Mouse (Mus musculus) natural killer cell, adult 2 months (primary cell): ENCODE data around the gene Map3k3.
"Not testable (repeated sequence)": the region's sequence is repeated elsewhere in the genome, so short reads cannot be mapped to it uniquely, and the experiment has no call there.

Source experiments
- DNase-seq, 2 experiments: peaks; one replicate each; pipeline ENCODE4 v3.0.0; 2022; ENCODE audit warnings: low spot score in 2 of 2

Gene Map3k3

DNA sequence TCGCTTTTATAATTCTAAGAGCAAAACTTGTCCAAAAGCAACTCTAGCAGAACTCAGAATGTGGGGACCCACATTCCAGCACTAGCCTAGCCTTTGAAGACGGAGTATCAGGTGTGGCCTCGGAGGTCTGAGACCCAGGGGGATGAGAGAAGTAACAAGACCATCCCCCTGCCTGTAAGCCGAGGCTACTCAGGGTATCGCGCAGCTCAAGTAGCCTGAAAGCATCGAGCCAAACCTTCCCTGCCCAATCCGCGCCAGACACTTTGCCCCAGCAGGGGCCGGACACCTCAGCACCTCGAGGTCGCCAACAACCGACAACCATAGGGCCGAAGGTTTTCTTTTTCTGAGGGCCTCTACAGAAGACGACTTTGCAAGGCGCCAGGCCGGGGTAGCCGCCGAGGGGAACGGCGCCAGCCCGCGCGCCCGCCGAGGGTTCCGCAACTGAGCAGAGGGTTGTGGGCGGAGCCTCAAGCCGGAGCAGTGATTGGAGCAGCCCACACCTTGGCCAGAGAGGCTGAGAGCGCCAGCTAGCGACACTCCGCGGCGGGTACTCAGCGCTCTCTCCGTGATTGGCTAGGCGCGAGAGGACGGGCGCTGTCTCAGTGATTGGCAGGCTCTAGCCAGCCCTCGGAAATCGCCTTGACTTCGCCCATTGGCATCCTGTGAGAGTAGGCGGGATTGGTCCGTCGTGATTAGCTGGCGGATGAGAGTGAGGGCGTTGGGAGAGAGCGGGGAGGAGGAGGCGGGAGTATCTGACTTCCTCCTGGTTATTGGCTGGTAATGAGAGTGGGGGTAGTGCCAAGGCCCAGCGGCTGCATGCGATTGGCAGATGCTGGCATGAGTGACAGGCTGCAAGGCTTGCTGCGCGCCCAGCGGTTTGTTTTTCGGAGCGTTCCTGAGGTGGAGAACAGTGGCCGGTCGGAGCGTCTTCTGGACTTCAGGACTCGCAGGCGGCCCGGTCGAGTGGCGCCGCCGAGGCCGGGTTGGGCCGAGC is at the start of gene Map3k3:
Gene Map3k3, plus strand, starts transcription at position 906 of the 994 bp plus-strand sequence.
- peak; percentile 99 for DNase-seq

DNA sequence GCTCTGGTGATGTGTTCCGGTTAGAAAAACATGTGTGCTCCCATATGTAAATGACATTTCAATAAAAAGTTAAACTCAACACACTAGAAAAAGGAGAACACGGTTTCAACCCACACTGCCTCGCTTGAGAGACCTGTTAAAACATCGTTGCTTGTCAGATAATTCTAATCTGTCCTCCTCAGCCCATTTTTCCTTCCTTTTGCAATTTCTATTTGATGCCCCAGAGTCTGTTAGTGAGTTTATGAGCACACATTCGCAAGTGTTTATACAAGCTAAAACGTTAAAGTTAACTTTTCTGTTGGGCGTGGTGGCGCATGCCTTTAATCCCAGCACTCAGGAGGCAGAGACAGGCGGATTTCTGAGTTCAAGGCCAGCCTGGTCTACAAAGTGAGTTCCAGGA is 49.4 kb upstream of the Map3k3 start:
- no peak for DNase-seq

DNA sequence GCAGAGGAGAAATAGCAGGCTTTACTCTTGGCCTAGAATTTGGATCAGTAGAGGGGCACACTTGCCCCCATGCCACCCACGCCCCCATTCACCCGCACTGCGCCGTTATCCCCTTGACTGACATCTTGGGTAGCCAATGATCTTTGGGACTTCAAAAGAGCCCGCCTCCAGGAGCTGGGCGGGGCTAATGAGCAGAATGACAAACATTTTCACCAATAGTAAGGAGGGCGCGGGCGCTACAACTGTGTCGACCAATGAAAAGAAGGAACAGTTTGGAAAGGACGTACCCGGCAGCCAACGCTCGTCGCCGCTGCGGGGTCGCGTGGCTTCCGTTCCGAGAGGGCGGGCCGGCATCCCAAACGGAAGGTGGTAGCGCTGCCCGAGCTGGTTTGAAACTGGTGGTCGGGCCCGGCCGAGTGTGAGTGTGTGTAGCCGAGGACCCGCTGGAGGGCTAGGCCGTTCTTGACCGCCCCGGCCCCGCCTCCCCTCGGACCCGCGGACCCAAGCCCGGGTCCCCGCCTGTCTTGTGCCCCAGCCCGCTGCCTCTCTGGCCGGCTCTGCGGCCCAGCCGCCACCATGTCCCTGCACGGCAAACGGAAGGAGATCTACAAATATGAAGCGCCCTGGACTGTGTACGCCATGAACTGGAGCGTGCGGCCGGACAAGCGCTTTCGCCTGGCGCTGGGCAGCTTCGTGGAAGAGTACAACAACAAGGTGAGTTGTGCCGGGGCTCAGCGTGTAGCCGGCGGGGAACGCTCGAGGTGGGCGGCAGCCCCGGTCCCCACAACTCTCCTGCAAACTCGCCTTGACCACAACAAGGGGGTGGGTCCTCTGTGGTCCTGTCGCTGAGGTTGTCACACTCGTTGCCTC is 47.6 kb upstream of the Map3k3 start, which contains the start of gene Dcaf7:
Gene Dcaf7, plus strand, starts transcription at position 325 of the 870 bp plus-strand sequence.
- DNase-seq: peak; percentile 98

DNA sequence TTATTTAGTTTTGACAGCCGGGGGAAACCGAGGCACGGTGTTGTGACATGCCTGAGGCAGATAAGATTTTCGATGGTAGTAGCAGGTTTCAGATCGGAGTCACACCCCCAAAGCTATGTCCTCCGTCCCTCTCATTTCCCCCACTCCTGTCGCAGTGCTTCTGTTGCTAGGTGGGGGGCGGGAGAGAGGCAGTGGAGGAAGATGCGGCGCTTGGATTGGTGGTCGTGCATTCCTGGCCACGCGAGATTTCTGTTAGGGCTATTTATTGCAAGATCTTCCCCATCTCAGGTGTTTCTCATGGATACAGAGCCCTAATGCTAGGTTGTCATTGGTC is 47.0 kb upstream of the Map3k3 start:
- peak; percentile 25 to 41 for DNase-seq

DNA sequence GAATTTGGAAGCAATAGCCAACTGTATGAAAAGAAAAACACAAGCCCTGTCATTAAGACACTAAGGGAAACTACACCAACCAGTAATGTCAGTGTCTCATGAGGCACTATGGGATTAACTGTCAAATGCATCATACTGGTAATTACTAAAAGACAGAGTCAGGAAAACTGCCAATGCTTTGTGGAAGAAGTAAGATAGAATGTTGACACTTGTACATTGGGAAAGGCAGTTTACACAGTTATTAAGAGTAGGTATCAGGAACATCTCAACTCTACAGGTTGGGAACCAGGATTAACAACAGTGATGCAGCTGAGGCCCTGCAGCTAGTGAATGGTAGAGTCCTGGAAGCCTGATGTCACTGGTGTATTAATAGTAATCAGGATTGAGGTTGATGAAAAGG is 40.1 kb upstream of the Map3k3 start:
- no peak for DNase-seq

DNA sequence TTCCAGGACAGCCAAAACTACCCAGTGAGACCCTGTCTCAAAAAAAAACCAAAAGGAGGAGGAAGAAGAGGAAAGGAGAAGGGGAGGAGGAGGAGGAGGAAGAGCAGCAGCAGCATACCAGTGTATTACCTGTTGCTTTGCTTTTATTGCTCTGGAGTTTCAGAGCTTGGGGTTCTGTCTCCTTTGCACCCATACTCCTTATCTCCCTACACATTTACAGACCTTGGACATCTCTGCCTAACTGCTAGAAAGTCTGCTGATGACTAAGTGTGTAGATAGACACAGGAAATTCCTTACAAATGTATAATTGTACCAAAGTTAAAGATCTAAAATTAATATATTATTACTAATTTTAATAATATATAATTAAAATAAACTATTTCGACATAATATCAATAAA is 39.2 kb upstream of the Map3k3 start:
- DNase-seq: no peak

DNA sequence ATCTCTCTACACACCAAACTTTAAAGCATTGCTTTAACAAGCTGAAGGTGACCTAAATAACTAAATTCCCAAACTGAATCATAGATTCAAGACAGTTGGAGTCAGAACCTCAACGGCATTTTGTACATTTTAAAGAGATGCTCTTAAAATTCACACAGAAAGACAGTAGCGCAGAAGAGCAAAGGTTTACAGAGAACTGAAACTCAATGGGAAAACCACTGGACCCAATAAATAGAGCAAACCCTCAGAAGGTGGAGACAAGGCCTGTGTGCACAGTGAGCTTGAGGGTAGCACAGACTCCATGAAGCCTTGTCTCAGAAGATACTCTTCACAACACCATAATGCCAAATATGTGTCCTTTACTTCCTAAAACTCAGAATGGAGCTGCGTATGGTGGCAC is 38.6 kb upstream of the Map3k3 start:
- no peak for DNase-seq

DNA sequence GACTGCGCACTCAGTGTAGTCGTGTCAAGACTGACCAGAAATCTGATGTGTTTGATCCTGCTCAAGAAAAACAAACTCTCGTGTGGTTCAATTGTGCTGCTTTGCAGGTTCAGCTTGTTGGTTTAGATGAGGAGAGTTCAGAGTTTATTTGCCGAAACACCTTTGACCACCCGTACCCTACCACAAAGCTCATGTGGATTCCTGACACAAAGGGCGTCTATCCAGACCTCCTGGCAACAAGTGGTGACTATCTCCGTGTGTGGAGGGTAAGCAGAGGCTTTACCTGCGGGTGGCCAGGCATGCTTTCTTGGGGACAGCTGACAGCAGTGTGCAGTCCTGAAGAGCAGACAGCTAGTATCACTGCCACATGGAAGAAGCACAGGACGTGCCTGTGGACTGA is 37.8 kb upstream of the Map3k3 start:
- no peak for DNase-seq

DNA sequence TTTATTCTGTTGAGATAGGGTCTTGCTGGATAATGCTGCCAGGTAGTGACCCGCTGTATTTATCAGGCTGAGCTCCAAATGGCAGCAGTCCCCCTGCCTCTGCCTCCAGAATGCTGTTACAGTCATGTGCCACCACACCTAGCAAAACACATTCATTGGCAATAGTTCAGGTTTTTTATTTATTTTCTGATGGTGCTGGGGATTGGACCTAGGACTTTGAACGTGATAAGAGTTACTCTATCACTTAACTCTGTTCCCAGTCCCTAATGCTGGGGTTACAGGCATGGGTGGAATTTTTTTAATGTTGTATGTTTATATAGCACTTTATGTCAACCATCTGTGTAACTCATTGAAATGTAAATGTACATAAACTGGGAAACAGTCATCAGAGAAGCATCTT is 30.5 kb upstream of the Map3k3 start:
- no peak for DNase-seq

DNA sequence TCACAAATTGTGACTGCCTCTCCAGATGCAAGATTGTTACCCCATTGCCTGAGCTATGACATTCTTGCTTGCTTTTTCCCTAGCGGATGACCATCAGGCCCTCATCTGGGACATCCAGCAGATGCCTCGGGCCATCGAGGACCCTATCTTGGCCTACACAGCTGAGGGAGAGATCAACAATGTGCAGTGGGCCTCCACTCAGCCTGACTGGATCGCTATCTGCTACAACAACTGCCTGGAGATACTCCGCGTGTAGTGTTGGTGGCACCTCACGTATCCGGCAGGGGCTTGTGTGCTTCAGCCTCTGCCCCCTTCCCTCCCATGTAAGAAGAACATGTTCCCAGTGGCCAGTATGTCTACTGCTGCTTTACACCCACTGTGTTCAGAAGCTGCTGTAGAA is 29.8 kb upstream of the Map3k3 start:
- no peak for DNase-seq

DNA sequence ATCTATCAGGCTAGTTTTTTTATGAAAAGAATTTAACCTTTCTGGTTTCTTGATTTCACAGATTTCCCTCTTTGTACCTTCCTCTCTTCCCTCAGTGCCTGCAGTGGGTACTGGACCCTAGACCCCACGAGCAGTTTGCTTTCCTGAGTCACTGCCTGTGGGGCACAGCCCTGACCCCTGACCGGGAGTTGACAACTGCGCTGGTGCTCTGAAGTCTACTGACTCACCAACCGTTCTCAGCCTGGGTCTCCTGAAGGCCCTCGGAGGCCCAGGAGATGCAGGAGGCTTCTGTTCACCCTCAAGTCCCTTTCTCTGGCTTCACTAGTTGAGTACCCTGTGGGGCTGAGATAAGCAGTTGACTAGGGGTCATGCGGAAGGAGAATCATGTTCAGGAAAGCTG is 29.1 kb upstream of the Map3k3 start:
- no peak for DNase-seq

DNA sequence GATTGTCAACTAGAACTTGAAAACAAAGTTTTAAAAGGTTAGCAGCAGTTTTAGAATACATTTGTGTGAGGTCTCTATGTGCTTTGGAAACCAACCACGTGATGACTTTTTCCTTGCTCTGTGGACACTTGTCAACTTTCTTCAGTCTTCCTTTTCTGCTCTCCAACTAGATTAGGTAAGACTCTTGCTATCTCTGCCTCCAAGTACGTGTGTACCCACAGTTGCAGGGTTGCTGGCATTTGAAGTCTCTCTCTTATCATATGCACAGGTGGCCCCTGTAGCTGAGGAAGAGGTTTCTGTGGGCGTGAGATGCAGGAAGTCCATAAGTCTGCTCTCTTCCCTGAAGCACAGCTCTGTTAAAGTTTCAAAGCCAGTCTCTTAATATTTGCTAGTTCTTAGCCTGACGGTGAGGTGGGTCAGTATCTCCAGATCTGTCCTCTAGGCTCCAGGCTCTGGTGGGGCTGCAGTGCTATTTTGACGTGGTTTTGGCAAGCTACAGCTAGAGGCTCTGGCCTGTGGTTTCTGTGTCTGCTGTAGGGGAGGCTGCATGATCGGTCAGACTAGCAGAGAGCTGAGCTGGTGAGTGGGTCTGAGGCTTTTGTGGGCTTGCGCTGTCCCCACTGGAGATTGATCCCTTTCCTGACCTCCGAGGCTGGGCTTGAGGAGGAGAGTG is 27.5 kb upstream of the Map3k3 start:
- DNase-seq: peak in 1 of 2 experiments; percentile 19

DNA sequence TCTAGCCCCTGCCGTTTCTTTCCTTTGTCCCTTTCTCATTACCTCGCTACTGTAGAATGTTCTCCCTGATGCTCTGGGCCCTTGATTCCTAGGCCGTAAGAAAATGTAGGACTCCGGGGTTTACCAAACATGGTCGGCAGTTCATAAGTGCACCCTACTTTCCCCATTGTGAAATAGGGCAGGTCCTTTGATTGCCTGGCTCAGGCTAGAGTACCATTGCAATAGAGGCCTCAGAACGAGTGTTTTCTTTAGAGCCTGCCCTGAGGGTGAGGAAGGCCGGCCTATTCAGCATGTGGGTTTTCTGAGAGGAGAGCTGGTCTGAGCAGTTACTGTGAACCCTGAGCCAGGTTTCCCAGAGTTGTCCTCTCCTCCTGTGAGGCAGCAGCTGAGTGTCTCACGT is 26.4 kb upstream of the Map3k3 start:
- DNase-seq: no peak

DNA sequence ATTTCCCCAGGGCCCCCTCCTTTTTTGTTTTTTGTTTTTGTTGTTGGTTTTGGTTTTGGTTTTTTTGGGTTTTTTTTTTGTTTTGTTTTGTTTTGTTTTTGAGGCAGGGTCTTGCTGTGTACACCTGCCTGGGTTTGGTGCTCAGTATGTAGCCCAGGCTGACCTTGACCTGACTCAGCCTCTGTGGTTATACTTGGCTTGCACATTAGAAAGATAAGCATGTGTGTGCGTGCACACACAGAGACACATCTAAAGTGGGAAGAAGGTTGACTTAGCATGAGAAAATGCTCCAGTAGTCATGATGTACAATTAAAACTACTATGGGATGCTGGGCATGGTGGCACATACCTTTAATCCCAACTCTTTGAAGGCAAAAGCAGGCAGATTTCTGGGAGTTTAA is 23.9 kb upstream of the Map3k3 start:
- no peak for DNase-seq

DNA sequence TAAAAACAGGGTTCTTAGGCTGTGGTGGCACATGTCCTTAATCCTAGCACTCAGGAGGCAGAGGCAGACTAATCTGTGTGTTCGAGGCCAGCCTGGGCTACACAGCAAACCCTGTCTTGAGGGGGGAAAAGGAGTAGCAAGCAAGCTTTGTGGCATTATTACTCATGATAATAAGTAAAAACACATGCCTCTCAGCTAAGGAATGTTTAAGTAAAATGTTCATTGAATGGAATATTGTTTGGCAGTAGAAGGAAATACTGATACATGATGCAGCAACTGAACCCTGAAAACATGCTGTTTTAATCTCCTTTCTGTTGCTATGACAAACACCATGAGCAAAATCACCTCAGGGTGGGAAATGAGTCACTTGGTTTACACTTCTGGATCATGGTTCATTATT is 23.1 kb upstream of the Map3k3 start:
- DNase-seq: no peak

DNA sequence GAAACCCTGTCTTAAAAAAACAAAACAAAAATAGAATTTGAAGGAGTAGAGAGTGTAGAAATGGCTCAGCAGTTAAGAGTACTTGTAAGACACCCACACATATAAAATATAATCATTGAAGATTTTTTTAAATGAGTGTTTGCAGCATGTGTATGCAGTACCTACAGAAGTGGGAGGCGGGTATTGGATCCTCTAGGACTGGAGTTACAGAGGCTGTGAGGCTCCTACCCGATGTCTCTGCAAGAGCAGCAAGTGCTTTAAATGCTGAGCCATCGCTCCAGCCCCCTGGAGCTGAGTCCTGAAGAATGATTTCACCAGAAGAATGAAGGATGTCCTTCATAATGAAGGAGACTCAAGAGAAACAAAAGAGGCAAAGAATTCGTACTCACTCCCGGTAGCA is 20.7 kb upstream of the Map3k3 start:
- no peak for DNase-seq

DNA sequence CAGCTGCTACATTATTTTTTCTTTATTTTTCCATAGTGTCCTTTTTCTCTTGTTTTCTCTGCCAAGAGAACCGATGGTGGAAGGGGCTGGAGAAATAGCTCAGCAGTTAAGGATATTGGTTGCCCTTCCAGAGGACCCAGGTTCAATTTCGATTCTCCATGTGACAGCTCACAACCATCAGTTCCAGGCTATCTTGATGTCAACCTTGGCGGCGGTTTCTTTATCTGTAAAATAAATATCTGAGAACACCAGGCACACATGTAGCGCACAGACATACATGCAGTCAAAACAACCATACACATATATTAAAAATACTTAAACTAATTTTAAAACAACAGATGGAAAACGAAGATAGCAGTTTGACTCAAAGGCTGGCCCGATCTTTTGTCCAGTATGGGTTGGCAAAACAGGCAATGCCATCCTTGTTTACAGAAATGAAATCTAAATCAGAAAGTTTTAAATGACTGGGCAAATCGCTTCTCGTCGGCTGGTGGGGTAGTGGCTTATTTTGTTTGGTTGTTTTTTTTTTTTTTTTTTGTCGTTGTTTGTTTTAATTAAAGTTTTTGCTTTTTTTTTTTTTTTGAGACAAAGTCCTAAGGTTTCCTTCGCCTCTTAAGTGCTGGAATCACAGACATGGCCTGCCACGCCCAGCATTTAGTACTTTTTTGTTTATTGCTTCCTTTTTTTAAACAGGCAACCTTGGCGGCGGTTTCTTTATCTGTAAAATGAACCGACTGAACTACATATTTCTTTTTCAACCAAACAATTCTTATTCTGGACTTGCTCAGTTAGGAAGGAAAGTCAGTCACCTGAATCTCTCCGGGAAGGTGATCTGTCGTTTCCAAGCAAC is 19.1 kb upstream of the Map3k3 start:
- DNase-seq: no peak

DNA sequence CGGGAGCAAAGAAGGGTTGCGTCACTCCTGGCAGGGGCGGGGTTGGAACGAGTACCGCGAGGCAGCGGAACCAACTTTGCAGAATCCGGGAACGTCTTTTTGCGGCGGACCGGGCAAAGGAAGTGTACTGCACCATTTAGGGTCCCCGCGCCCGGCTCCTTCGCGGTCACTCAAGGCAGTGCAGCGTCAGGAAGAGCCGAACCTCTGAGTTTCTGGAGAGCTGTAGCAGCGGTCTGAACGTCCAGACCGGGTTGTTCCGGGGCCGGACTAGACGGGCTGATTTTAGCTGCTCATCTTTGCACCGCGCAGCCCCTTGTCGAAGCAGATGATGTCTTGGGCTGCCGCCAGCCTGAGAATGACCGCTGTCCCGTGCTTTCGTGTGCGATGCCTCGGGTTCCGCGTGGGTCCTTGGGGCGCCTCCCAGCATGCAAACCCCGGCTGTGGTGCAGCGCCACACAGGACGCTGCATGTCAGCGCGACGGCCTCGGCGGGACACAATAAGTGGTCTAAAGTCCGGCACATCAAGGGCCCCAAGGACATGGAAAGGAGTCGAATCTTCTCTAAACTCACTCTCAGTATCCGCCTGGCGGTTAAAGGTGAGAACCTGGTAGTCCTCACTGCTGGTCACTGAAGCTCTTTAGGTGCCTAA is 18.4 kb upstream of the Map3k3 start, which contains the start of gene Taco1:
Gene Taco1, plus strand, starts transcription at position 139 of the 649 bp plus-strand sequence.
- DNase-seq: peak; percentile 88 to 91

DNA sequence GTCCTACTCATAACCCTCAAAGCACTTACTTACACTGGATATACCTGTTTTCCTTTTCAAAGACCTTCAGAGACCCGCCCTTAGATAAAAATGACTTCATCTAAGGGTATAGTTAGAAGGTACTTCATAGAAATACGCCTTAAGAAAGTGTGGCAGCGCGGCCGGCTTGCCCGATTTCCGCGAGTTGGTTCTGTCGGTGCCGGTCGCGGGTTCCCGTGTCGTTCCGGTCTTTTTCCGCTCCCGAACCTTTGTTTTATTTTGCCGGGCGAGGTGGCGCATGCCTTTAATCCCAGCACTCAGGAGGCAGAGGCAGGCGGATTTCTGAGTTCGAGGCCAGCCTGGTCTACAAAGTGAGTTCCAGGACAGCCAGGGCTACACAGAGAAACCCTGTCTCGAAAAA is 17.8 kb upstream of the Map3k3 start:
- not testable (repeated sequence) for DNase-seq

DNA sequence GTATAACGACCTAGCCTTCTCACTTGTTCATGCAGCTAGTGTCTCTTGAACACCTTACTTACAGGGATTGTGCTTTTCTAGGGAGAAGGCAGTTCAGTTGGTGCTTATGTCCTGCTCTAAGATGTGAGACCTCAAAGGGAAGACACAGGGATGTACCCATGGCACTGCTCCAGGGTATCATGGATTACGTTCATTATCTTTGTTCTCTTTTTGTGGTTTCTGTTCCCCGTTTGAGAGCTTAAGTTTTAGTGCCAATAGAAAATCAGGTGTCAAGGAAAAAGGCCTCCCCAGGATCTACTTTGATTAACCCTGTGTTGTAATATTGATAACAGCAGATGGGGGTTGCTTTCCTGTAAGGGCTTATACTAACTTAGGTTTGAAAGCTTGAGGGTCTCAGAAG is 10.6 kb upstream of the Map3k3 start:
- no peak for DNase-seq

DNA sequence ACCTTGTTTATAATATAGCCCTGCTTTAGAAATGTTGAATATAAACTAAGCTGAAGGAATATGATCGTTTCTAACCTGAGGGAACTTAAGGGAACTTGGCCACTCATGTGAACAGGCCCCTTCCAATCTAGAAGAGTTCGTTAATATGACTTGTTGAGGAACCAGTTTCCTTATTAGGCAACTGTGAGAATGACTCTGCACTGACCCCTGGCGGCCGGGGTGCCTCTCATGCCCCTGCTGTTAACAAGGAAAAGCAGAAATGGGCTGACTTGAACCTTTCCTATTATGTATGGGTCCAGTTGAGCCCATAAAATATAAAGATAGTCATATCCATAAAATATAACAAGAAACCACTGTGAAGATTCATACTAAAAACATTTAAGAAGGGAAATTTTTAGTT is 8.1 kb upstream of the Map3k3 start:
- peak; percentile 72 to 79 for DNase-seq
